Mouse (Mus musculus): Measurements from ENCODE around the gene Zfp341.

DNA sequence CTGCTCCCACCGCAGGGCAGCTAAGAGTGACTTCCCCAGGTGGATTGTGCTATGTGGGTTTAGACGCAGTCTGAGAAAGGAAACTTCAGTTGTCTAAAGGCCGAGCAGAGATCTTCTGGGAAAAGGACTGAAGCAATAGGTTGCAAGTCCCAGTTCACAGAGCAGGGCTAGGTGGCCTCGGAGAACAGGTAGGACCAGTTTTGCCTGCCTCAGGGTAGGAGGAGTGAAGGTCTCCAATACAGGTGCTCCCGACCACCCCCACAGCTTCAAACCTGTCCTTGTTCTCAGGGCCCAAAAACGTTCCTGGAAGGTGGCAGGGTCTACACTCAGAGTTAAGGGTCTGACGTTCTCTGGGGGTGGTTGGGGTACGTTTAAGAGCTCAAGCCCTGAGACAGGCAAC is 38.3 kb downstream of the Zfp341 start, which contains the start of gene Chmp4b:
- TF ChIP-seq POLR2A (IDR thresholded peaks at IDR 0.05; ENCODE audit: low read depth, low read length) (no peak), CTCF (IDR thresholded peaks at IDR 0.05; ENCODE audit: extremely low read depth, insufficient read depth, insufficient read length, insufficient replicate concordance) (no peak)
